Mouse (Mus musculus) retina, adult 2 months (tissue): ENCODE measurements at regions not wholly inside any gene's neighbourhood (a gene's known extent, or its start where the extent isn't known, plus 50 kb on each side); places are given as distances from the start of the nearest gene placed in this dataset.
A peak's percentile ranks its signal among the peaks of the same experiment; 100 is the strongest.

Experiments
- DNase-seq: peaks from one replicate; pipeline ENCODE4 v3.0.0-alpha.2; 2012; ENCODE audit warnings: low read depth, low spot score

DNA sequence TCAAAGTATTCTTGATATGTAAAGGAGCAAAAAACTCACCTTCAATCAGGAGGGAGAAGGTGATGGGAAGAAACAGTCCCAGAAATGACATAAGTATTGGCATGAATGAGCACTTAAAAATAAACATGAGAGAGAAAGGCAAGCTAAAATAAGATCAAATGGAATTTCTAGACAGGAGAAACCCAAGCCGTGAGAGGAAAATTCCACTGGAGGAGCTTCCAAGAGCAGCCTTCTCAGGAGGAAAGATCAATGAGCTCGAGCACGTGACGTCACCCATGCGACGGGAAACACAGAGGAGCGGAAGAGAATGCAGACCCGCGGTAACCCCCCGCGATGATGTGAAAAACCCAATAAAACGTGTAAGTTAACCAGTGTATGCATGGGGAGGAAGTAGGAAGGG is 274.6 kb downstream of the Lyplal1 start:
- no peak for DNase-seq

DNA sequence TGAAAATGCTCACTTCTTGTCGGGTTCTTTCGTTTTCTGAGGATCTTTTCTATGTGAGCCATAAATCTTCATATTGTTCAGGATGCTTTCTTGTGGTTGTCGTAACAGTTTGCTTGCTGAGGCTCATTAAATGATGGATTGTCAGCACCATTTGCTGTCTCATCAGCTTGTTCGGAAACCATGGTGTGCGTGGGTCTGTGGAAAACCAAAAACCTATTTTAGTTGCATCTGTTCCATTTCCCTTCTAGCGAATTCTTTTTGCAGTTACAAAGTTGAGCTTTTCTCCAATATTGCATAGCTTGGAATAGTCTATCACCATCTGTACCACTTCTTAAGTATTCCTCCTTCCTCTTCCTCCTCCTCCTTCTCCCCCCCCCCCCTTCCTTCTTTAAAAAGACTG is 269.9 kb downstream of the Lyplal1 start:
- no peak for DNase-seq

DNA sequence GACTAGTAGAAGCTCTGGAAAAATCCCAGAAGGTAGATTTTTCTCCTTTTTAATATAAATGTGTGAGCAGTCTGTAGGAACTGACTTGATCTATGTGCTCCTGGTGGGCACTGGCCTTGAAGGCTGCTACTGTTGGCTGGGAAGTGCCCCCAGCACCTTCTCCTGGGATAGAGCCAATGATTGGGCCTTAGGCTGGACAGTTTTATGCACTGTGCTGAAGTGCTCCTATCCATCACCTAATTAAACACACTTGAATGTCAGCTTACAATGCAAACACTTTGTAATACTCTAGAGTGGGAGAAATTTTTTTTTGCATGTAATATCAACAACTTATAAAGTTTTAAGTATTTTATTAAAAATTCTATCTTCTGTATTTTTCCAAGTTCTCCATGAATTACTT is 266.5 kb downstream of the Lyplal1 start:
- DNase-seq: no peak

DNA sequence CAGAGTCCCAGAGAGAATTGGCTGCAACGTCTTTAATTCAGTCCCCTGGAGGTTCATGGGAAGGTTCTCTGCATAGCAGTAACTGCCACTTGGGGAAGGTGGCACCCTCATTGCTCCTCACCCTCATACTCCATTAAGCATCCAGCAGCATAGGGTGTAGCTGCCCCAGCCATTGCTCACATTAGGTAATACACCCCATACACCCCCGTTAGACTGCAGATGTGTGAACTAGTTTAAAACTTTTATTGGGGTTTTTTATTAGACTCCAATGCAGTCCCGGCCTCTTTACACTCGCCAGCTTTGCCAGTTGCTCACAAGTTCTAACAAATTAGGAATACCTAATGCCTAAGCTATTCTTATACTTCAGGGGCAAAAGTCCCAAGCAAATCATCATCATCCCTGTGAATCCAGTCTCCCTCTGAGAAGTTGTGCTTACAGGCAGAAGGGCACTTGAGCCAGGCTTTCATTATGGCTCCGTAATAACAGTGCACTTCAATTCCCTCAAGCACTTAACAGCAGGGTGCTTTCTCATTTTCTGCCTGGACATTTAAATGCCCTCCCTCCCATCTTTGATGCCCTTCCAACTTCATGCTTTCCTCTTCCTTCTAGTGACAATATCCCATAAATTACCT is 265.7 kb downstream of the Lyplal1 start:
- no peak for DNase-seq

DNA sequence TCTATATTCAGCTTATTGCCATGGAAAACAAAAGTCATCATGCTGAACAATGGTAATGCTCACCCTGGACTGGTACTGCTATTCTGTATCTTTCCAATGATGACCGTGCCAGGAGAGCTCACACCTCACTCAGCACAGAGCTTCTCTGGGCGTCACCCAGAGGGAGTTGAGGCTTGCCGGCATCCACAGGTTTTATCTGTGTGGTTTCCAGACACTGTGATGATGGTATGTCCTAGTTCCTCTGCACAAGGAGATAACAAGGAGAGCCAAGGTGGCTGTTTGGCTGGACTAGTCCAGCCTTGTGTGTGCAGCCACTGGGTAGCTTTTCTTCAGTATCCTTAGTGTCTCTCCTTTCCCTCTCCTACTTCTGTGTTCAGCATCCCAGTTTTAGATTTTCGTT is 255.4 kb downstream of the Lyplal1 start:
- DNase-seq: no peak

GRCm38 (mm10) chr1:185865945-185866344 is 251.2 kb downstream of the Lyplal1 start:
- no peak for DNase-seq

- DNase-seq: no peak
Measured at GRCm38 (mm10) chr1:185866612-185867011, 250.5 kb downstream of the Lyplal1 start.

DNA sequence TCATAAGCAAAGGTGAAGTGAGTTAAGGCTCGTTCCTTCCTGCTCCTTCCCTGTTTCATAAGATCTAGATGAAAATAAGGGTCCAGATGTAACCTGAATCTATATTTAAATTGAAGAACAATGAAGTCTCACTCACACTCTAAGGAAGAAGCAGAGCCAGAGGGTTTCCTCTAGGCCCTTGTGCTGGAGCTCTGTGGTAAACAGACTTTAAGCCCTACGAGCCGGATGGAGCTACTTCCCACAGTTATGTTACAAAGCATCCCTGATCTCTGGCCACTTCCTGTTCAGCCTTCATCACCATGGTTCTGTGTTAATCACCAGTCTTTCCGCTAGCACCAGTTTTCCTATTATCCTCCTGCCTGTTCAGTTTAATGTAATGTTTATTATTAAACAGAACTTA is 250.1 kb downstream of the Lyplal1 start:
- no peak for DNase-seq

DNA sequence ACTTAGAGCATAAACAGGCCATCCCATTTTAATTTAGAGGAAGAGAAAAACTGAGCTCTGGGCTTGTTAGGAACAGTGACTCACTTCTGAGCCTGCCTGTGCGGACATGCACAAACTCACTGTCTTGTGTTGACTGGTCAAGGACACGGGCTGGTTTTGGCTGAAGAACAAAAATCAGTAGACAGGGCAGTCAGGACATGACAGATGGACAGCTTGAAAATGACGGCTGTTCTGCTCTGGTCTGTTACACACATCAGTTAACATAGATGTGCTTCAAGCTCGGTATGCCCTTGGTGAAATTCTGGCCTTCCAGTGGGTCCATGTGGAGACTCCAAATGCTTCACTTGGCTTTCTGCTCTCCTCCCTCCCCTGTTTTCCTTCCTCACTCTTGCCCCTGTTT is 248.4 kb downstream of the Lyplal1 start:
- no peak for DNase-seq

- DNase-seq: no peak
Measured at GRCm38 (mm10) chr1:185887031-185887430, 230.1 kb downstream of the Lyplal1 start.

GRCm38 (mm10) chr1:185891814-185892213 is 225.3 kb downstream of the Lyplal1 start:
- no peak for DNase-seq

GRCm38 (mm10) chr1:185893421-185893820 is 223.7 kb downstream of the Lyplal1 start:
- DNase-seq: no peak

GRCm38 (mm10) chr1:185898475-185898874 is 218.6 kb downstream of the Lyplal1 start:
- DNase-seq: peak; percentile 15

DNA sequence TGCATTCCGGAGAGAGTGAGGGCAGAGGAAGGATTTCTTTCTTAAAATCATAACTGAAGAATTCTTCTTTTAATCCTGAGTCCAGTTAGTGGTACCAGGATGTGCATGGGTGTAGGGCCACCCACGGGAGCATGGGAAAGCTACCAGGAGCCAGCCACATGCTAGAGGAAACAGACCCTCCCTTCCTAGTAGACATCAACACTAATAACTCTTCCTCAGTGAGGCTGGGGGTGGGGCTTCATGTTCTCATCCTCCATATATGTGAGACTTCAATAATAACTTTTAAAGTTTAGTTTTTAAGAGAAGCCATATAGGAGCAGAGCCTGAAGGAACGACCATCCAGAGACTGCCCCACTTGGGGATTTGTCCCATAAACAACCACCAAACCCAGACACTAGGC is 216.8 kb downstream of the Lyplal1 start:
- no peak for DNase-seq

- DNase-seq: no peak
Measured at GRCm38 (mm10) chr1:185902395-185902794, 214.7 kb downstream of the Lyplal1 start.

DNA sequence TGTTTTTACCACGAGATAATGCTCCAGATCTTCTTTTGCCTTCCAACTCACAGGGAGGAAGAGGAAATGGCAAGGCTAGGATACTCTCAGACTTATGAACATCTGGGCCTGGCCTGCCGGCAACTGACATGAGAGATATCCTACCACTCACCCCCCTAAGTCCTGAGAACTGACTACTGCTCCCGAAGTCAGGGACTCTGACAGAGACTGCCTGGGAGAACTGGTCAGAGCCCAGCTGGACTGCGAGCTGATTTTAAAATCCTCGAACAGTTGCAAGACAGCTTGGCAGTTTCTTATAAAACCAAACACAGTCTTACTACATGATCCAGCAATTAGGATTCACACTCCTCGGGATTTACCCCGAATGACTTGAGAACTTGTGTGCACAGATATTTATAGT is 211.4 kb downstream of the Lyplal1 start:
- DNase-seq: no peak

DNA sequence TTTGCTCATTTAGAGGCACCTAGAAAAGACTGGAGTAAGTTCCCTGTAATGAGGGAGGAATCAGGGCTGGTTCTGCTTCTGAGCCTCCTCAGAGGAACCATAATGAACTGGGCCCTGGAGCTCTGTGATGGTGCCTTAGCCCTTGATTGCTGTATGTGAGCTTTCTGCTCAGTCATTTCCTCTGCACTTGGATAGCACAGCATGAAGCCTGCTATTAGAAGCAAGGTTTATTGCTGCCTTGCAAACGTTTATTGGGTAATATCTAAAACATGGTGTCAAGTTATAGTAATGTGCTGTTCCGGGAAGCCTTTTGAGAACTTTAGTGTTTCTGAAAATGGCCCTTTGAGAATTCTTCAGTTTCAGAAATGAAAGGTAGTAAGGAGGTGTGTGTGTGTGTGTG is 201.5 kb downstream of the Lyplal1 start:
- no peak for DNase-seq

GRCm38 (mm10) chr1:185918663-185919062 is 198.4 kb downstream of the Lyplal1 start:
- DNase-seq: no peak

DNA sequence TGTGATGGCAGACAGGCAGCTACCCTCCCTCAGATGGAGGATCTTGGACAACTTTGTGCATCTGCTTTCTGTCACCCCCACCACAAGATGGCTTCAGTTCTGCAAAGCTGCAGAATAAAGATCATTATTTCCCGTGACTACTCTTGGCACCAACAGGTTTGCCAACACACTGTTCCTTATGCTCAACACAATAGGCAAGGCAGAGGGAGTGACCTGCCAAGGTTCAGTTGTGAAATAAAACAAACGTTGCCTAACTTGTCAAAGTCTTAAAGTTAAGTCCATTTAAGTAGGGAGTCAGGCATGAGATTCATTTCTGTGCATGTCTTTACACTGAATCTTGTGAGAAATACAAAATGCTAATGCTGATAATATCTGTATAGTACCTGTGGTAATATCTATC is 193.4 kb downstream of the Lyplal1 start:
- DNase-seq: no peak

GRCm38 (mm10) chr1:185929000-185929399 is 188.1 kb downstream of the Lyplal1 start:
- no peak for DNase-seq

- no peak for DNase-seq
Measured at GRCm38 (mm10) chr1:185929761-185930160, 187.3 kb downstream of the Lyplal1 start.

GRCm38 (mm10) chr1:185933623-185934022 is 183.5 kb downstream of the Lyplal1 start:
- DNase-seq: no peak

GRCm38 (mm10) chr1:185937026-185937425 is 180.1 kb downstream of the Lyplal1 start:
- DNase-seq: no peak

DNA sequence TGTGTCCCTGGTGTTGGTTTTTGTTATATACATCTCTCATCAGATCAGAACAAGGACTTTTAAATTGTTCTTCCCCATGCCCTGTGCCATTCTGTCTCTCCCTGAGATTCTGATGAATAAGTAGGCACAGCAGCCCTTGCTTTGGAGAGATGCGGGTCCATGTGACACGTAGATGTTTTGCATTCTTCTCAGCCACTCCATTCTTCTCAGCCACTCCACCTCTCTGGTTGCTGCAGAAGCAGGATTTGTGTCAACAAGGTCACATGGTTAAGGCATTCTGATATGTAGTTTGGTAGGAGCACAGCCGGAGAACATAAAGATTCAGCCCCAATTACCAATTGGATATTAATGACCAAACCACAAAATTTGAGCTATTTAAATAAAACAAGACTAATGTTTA is 177.2 kb downstream of the Lyplal1 start:
- no peak for DNase-seq
